Mouse (Mus musculus) lung, postnatal 25 days (tissue): ENCODE results near the gene Maats1.
A peak's percentile ranks its signal among the peaks of the same experiment; 100 is the strongest.

Source experiments
- DNase-seq: peaks from one replicate; pipeline ENCODE4 v3.0.0; 2022; ENCODE audit warnings: low spot score

Maats1 gene

DNA sequence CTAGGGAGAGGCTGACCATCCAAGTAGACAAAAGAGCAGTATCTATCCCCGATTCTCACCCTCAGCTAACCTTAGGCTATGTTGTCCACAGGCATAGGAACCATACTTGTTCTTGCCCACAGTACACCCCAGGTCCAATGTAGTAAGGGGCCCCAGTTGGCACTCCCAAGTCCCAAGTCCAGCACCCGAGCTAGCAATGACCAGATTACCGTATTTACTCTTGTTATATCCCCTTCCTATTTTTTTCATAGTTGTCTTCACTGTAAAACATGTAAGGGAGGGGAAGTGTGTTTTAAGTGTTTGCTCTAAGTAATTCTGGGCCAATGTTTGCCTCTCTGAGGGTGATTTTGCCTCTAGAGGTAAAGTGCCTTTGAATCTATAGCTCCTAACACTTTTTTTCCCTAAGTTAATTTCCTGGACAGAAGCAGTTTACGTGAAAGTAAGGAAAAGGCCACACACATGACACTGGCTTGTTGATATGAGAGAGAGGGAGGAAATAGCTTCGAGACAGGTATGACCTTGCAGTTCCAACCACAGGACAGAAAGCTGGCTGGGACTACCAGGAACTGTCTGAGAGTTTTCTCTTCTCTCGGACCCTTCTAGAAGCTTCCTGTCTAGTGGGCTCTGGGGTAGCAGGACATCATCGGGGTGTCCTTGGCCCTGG, 47.1 kb downstream of the Maats1 start, which contains the start of gene Nr1i2:
Gene Nr1i2, minus strand, starts transcription at position 140 of the 664 bp plus-strand sequence.
- DNase-seq = no peak

- DNase-seq = no peak
Measured at GRCm38 (mm10) chr16:38290151-38290550, 51.8 kb downstream of the Maats1 start.

- no peak for DNase-seq
Measured at GRCm38 (mm10) chr16:38288851-38289250, 53.1 kb downstream of the Maats1 start.

- no peak for DNase-seq
Measured at GRCm38 (mm10) chr16:38287762-38288161, 54.2 kb downstream of the Maats1 start.

- DNase-seq = no peak
Measured at GRCm38 (mm10) chr16:38287357-38287756, 54.6 kb downstream of the Maats1 start.

DNA sequence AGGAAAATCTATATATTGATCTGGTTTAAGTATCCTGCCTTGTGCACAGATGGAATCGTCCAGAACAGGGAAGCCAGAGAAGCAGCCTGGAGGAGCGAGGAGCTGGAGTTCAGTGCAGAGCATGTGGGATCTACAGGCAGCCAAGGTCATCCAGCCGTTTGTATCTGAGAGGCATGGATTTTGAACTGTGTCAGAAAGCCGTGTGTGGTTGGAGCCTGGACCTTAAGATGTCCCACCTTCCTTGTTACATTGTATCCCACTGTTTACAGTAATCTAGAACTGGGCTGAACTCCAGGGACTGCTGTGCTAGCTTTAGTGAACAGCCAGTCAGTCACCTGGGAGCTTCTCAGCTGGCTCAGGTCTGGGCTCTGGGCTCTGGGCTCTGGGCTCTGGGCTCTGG, 55.4 kb downstream of the Maats1 start:
- DNase-seq = no peak

DNA sequence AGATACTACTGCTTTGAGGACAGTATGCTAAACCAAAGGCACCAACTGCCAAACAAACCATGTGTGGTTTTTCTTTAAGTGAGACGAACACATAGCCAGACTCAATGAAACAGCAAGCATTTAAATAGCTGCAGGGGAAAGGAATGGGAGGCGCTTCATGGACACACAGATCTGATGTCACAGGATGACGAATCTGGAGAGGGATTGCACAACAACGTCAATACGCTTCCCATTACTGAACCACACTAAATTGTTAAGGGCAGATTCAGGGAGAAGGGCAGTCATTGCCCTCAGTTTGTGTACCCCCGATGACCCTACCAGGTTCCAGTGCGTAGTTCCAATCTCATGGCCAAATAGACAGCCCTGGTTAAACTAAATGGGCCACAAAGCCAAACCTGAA, 56.1 kb downstream of the Maats1 start:
- no peak for DNase-seq

- DNase-seq = no peak
Measured at GRCm38 (mm10) chr16:38283300-38283699, 58.6 kb downstream of the Maats1 start.

DNA sequence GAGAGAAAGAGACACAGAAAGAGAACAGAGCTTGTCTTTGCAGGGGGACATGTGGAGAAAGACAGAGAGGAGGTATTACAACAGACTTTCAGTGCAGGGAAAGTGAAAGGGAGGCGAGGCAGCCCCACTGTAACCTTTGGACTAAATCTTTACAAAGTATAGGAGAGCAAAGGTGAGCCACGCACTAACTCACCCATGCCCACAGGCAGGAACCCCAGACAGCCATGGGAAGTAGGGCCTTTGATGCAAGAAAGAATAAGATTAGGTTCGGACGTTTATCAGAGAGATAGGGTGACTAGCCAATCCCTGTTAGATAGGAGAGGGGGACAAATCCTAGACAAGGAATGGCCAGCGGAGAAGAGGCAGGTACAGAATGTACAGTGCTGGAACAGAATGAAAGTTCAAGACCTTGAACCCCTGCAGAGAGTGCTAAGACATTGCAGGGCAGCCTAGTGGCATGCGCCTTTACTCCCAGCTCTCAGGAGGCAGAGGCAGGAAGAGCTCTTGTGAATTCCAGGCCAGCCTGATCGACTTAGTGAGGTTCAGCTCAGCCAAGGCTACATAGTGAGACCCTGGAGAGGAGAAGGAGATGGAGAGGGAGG, 59.3 kb downstream of the Maats1 start:
- DNase-seq = no peak

DNA sequence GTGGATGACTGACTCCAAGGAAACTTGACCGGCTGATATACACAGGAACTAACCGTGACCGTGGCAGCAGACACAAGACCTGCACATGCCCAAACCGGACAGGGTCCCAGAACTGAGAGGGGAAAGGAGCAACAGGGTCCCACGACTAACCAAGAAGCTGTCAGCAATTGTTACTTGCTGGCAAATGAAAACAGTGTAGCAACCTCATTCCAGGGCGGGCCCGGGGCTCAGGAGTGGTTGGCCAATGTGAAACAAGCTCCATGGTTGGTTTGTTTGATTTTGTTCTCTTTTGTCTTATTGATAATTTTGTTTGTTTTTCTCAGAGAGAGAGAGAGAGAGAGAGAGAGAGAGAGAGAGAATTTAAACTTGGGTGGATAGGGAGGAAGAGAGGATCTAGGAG, 61.0 kb downstream of the Maats1 start:
- DNase-seq = no peak

DNA sequence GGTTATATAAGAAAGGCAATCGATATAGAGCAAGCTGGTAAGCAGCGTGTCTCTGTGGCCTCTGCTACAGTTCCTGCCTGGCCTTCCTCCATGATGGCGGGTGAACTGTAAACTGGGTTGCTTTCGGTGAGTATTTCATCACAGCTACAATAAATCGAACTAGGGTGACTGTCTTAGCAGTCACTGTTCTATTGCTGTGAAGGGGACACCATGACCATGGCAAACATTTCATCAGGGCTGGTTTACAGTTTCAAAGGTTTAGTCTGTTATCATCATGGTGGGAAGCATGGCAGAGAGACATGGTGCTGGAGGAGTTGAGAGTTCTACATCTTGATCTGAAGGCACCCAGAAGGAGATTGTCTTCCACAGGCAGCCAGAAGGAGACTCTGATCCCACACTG, 62.1 kb downstream of the Maats1 start:
- DNase-seq = no peak

DNA sequence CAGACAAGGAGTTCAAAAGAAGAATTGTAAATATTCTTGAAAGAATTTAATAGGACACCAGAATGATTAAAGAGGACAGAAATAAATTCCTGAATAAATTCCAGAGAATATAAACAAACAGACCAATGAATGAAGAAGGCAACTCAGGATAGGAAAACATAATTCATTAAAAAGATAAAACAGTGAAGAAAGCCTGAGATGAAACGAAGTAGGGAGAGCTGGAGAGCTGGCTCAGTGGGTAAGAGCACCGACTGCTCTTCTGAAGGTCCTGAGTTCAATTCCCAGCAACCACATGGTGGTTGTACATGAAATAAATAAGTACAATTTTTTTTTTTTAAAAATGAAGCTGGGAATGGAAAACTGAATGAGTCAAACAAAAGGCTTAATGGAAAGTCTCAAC, 67.2 kb downstream of the Maats1 start:
- no peak for DNase-seq

GRCm38 (mm10) chr16:38272483-38272882, 69.5 kb downstream of the Maats1 start:
- DNase-seq = no peak

GRCm38 (mm10) chr16:38271601-38272000, 70.3 kb downstream of the Maats1 start:
- DNase-seq = no peak

DNA sequence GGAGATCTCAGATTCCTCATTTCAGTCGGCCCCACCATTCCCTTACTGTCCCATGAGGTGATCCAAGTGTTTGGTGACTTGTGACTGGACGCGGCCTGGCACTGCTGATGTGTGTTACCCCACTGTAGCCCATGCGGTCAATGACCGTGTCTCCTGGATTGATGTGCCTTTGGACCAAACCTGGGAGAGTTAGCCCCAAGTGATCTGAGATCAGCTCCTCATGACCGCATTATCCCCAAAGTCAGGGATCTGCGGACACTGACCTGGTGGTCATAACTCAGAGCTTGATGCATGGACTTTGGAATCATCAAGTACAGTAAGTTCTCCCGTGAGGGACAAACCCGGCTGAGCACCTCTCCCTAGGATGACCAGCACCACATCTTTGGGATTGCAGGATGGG, 86.0 kb downstream of the Maats1 start:
- no peak for DNase-seq

DNA sequence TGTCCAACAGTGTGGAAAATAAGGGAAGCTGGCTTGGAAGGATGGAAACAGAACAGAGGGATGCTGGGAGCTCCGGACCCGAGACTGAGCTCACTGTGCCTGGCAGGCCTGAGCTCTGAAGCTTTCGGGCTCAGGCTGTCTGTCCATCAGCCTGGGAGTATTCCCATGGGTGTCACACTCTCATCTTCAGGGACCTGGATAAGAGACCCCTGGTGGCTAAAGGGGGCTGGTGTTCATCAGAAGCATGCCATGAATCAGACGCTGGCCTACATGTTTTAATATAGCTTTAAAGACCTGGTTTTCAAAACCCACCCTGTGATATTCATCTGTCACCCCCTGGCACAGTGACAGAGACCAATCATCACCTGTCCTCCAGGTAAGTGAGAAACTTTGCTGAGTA, 86.8 kb downstream of the Maats1 start:
- DNase-seq = no peak

- peak; percentile 21 for DNase-seq
Measured at GRCm38 (mm10) chr16:38254001-38254400, 87.9 kb downstream of the Maats1 start.

GRCm38 (mm10) chr16:38250467-38250866, 91.5 kb downstream of the Maats1 start:
- no peak for DNase-seq

DNA sequence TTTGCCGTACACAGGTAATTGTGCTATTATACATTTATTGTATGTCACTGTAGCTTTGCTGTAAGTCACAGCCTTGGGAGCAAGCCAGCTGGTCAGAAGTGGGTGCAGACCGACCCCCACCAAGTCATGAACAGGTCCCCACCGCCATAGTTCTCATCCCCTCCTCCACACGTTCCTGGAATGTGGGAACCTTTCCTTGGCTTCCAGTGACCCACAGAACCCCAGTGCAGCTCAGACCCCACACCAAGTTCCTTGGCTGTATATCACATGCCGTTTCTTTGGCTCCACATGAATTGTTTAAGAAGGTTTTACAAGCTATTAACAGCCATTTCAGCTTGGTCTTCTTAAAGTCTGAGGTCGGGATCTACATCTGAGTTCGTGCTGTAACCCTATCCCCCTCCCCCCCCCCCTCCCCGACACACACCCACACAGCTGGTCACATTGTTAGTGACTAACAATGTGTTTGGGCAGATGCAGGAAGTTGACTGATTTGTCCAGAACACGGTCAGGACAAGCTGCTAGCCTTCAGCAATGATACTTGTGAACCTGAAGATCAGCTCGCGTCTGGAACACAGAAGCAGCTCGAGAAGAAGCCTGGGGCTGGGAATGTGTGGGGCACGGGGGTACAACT, 93.5 kb downstream of the Maats1 start:
- no peak for DNase-seq
